Mouse (Mus musculus): ENCODE data around the gene Camkmt.

Camkmt gene

GRCm38 (mm10) chr17:85461577-85461976 is 371.2 kb downstream of the Camkmt start:
- no peak for TF ChIP-seq GATA4 (IDR thresholded peaks at IDR 0.05; ENCODE audit: insufficient replicate concordance, low read length)

GRCm38 (mm10) chr17:85463497-85464392 is 373.4 kb downstream of the Camkmt start:
- TF ChIP-seq GATA4 (IDR thresholded peaks at IDR 0.05; ENCODE audit: insufficient replicate concordance, low read length) = no peak

GRCm38 (mm10) chr17:85464466-85465411 is 374.4 kb downstream of the Camkmt start:
- no peak for TF ChIP-seq GATA4 (IDR thresholded peaks at IDR 0.05; ENCODE audit: insufficient replicate concordance, low read length)

- TF ChIP-seq GATA4 (IDR thresholded peaks at IDR 0.05; ENCODE audit: insufficient replicate concordance, low read length) = no peak
Observed at GRCm38 (mm10) chr17:85469776-85470175, 379.4 kb downstream of the Camkmt start.

GRCm38 (mm10) chr17:85472687-85473202 is 382.4 kb downstream of the Camkmt start:
- no peak for TF ChIP-seq GATA4 (IDR thresholded peaks at IDR 0.05; ENCODE audit: insufficient replicate concordance, low read length)

GRCm38 (mm10) chr17:85473217-85473616 is 382.9 kb downstream of the Camkmt start:
- TF ChIP-seq GATA4 (IDR thresholded peaks at IDR 0.05; ENCODE audit: insufficient replicate concordance, low read length) = no peak

- TF ChIP-seq GATA4 (IDR thresholded peaks at IDR 0.05; ENCODE audit: insufficient replicate concordance, low read length) = no peak
Observed at GRCm38 (mm10) chr17:85473881-85474280, 383.5 kb downstream of the Camkmt start.

GRCm38 (mm10) chr17:85481241-85481640 is 390.9 kb downstream of the Camkmt start:
- no peak for TF ChIP-seq GATA4 (IDR thresholded peaks at IDR 0.05; ENCODE audit: insufficient replicate concordance, low read length)

GRCm38 (mm10) chr17:85483086-85483485 is 392.7 kb downstream of the Camkmt start:
- TF ChIP-seq GATA4 (IDR thresholded peaks at IDR 0.05; ENCODE audit: insufficient replicate concordance, low read length) = no peak

- no peak for TF ChIP-seq GATA4 (IDR thresholded peaks at IDR 0.05; ENCODE audit: insufficient replicate concordance, low read length)
Observed at GRCm38 (mm10) chr17:85484015-85484414, 393.7 kb downstream of the Camkmt start.

- no peak for TF ChIP-seq GATA4 (IDR thresholded peaks at IDR 0.05; ENCODE audit: insufficient replicate concordance, low read length)
Observed at GRCm38 (mm10) chr17:85484526-85484925, 394.2 kb downstream of the Camkmt start.

GRCm38 (mm10) chr17:85485065-85485945 is 395.0 kb downstream of the Camkmt start:
- TF ChIP-seq GATA4 (IDR thresholded peaks at IDR 0.05; ENCODE audit: insufficient replicate concordance, low read length) = no peak

GRCm38 (mm10) chr17:85485946-85486533 is 395.7 kb downstream of the Camkmt start:
- no peak for TF ChIP-seq GATA4 (IDR thresholded peaks at IDR 0.05; ENCODE audit: insufficient replicate concordance, low read length)
